Mouse (Mus musculus) E14TG2a.4 (cell line): ENCODE results near the gene Efemp1.

Source experiments
- H3K27me3 ChIP-seq: 2 replicates; pipeline ENCODE4 v1.6.1; 2014; ENCODE audit warnings: low read length, control low read depth; ENCODE audit not compliant: insufficient read depth
- H3K36me3 ChIP-seq: 2 replicates; pipeline ENCODE4 v1.6.1; 2014; ENCODE audit warnings: low read length, control low read depth; ENCODE audit not compliant: insufficient read depth
- H3K4me1 ChIP-seq: replicated peaks from 2 replicates; pipeline ENCODE4 v1.6.1; 2014; ENCODE audit warnings: low read depth, low read length, control low read depth
- H3K4me3 ChIP-seq: replicated peaks from 2 replicates; pipeline ENCODE4 v1.5.1; 2014; ENCODE audit warnings: mild to moderate bottlenecking, low read length
- H3K9me3 ChIP-seq: 2 replicates; pipeline ENCODE4 v1.6.1; 2014; ENCODE audit warnings: low read length, control low read depth
- CTCF ChIP-seq: conservative IDR thresholded peaks from 2 replicates; pipeline ENCODE4 v1.5.1; 2014; ENCODE audit warnings: low read length
- NANOG ChIP-seq: IDR thresholded peaks from 2 replicates; pipeline ENCODE4 v1.6.1; 2014; ENCODE audit warnings: borderline replicate concordance, low read length, mixed read lengths
- POU5F1 ChIP-seq: IDR thresholded peaks from 2 replicates; pipeline ENCODE4 v1.6.1; 2014; ENCODE audit warnings: low read length, borderline replicate concordance

Gene Efemp1

DNA sequence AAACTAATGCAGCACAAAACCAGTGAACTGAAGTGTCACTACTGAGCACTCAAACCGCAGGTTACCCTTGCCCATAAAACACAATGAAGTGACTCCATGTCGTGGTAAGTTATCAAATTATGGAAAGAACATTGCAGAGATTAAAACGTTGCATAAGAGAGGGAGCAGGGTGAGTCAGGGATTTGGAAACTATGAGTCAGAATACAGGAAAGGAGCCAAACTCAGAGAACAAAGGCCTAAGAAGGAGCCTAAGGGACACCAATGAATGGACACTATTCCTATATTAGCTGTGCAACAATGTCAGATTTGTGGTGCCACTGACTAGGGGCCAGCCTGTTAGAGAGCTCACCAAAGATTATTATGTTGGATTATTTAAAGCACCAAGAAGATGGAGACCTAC is 53.3 kb downstream of the Efemp1 start:
- TF ChIP-seq POU5F1 (no peak), CTCF (no peak), NANOG (no peak)
- Histone ChIP-seq H3K36me3 (no peaks in the 10 kb centered on the region), H3K9me3 (no peaks in the 10 kb centered on the region), H3K4me1 (no peaks in the 10 kb centered on the region), H3K4me3 (no peak overlapping the region), H3K27me3 (no peaks in the 10 kb centered on the region)

DNA sequence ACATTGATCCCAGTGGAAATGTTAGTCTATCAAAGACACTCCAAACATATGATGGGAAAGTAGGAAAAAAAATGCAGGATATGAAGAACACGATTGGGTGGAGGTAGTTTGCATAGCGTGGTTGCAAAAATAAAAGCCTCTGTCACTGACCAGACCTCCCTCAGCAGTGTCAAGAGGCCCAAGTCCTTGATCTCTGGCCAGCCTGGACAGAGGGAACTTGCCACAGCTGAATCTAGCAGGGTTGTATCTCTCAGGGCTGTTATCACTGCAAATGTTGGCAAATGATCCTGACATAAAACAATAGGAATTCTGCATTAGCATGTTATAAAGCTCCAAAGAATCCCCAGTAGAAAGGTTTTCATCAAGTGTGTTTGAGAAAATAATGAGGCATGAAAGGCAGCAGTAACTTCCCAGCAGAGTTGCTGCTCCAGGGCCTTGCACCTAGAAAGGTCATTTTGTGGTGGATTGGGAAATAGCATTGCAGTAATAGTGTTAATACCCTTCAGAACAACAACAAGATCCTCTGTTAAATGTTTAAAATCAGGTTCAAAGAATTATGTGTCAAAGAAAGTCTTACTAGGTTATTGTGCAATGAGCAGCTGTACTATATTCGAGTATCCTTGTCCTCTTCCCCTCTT is 56.0 kb downstream of the Efemp1 start:
- no peaks in the 10 kb centered on the region for H3K4me1 ChIP-seq
- no peak overlapping the region for H3K4me3 ChIP-seq
- H3K36me3 ChIP-seq, result no peaks in the 10 kb centered on the region
- no peaks in the 10 kb centered on the region for H3K9me3 ChIP-seq
- no peaks in the 10 kb centered on the region for H3K27me3 ChIP-seq
- no peak for TF ChIP-seq POU5F1
- no peak for TF ChIP-seq CTCF
- no peak for TF ChIP-seq NANOG

DNA sequence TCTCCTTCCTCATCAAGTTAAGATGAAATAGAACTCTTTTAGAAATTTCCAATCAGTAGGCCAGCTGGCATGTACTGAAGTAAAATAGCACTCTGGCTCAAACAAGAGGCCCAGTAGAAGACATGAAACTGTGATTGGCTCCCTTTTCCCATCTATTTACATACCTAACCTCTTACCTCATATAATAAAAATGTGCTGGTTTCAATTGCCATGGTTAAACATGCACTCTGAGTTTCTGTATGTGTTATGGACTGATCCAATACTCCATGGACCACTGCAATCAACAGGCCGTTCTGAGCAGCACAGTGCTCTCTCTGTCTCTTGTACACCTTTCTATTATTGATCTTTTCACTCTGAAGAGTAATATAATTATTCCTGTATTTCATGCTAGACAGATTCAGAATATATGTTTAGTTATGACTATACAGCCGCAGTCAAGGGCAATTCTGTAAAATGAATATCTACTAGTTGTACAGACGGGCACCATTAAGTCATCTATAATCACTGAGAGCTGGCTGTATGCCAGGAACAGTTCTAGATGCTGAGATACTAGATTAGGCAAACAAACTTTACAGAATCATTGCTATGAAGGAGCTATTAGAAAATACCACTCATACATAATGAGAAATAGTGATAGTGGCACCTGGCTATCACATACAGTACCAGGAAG is 59.6 kb downstream of the Efemp1 start:
- H3K4me3 ChIP-seq, result no peak overlapping the region
- no peaks in the 10 kb centered on the region for H3K36me3 ChIP-seq
- no peaks in the 10 kb centered on the region for H3K9me3 ChIP-seq
- TF ChIP-seq NANOG, result no peak
- no peak for TF ChIP-seq POU5F1
- TF ChIP-seq CTCF, result no peak
- H3K4me1 ChIP-seq, result no peaks in the 10 kb centered on the region
- H3K27me3 ChIP-seq, result no peaks in the 10 kb centered on the region

DNA sequence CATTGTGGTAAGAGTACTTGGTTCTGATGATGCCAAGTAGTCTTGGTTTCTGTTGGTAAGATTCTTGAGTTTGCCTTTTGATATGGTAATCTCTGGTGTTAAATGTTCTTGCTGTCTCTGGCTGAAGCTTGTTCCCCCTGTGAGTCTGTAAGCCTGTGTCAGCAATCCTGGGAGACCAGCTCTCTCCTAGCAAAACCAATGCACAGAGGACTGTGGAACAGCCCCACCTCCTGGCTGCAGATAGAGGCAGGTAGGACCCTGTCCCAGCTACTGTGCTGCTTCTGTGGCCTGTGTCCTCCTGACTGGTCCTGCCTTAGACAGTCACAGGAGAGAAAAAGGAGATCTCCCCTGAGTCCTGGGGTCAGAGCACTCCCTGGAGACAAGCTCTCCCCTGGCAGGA is 81.4 kb downstream of the Efemp1 start:
- no peak for TF ChIP-seq POU5F1
- no peak for TF ChIP-seq NANOG
- no peak for TF ChIP-seq CTCF
- Histone ChIP-seq H3K36me3 (no peaks in the 10 kb centered on the region), H3K9me3 (no peaks in the 10 kb centered on the region), H3K27me3 (no peaks in the 10 kb centered on the region), H3K4me3 (no peak overlapping the region), H3K4me1 (no peaks in the 10 kb centered on the region)

DNA sequence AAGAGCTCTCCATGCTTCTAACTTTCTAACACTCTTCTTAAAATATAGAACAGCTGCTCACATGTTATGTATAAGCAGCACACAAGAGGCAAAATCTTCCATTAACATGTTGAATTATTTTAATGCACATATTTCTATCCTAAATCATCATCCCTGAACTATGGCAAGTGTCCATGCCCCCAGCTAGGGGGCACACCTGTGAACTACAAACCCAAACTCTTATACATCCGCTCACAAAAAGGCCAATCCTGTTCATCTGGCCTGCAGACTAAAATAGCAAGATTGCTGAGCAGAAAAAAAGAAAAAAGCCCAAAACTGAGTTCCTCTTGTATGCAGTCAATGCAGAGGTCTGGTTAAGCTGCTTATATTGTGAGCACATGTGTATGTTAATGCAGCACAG is 86.6 kb downstream of the Efemp1 start:
- H3K4me1 ChIP-seq, result no peaks in the 10 kb centered on the region
- no peak for TF ChIP-seq POU5F1
- no peak for TF ChIP-seq CTCF
- TF ChIP-seq NANOG, result no peak

DNA sequence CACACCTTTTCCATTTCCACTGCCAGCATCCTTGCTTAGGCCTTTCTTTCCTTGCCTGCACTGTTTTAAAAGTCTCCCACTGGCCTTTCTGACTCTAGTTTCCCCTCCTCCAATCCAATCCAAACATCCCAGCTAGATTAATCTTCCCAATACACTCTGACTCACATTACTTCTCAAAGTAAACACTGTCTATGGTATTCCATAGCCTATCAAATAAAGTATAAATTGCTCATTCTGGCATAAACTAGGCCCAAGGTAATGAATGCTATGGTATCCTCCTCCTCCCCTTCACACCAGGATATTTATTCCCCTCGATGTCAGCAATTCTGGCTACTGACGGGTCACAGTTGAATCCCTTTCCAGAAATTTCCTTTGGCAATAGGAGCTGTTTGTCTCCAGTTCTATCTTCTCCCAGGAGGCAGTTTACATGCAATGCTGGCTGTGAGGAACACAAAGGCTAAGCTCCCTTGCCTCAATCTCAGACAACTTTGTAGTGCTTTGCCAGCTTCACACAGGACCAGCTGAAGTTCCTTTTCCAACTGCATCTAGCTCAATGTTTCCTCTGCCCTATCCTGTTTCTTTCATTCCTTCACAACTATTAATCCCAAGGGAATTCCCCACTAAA is 98.7 kb downstream of the Efemp1 start:
- H3K27me3 ChIP-seq, result no peaks in the 10 kb centered on the region
- no peaks in the 10 kb centered on the region for H3K4me1 ChIP-seq
- H3K4me3 ChIP-seq, result no peak overlapping the region
- no peaks in the 10 kb centered on the region for H3K36me3 ChIP-seq
- H3K9me3 ChIP-seq, result no peaks in the 10 kb centered on the region
- TF ChIP-seq CTCF, result no peak
- TF ChIP-seq POU5F1, result no peak
- no peak for TF ChIP-seq NANOG

More for the DNA sequence above, 86.6 kb downstream of the Efemp1 start:
- Histone ChIP-seq H3K36me3 (no peaks in the 10 kb centered on the region), H3K9me3 (no peaks in the 10 kb centered on the region), H3K27me3 (no peaks in the 10 kb centered on the region), H3K4me3 (no peak overlapping the region)

DNA sequence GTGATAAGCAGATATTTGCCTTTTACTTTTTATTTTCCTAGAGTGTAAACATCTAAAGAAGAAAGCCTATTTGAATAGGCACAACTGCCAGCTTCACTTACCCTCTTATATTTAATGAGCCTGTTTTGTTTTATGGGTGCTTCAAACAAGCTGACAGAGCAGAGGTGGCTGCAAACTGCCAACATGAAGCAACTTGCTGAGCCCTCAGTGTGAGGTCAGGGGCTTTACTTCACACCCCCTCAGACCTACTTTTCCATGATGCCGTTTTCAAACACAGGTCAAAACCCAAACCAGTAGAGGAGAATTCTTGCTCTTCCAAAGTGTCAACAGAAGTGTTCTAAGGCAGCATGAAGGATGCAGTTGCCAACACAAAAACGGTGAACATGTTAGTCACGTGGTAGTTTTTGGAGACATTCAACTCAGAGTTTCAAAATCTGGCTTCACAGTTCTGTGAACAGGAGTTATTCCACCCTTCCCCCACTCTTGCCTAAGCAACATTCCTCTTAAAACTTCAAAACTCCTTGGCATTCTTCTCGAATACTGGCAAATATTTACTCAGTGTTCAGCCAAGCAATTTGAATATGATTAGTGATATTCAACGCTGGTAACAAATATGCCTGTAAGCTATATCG is 101.8 kb downstream of the Efemp1 start:
- H3K27me3 ChIP-seq, result no peaks in the 10 kb centered on the region
- no peaks in the 10 kb centered on the region for H3K9me3 ChIP-seq
- no peaks in the 10 kb centered on the region for H3K4me1 ChIP-seq
- H3K36me3 ChIP-seq, result no peaks in the 10 kb centered on the region
- no peak overlapping the region for H3K4me3 ChIP-seq
- TF ChIP-seq CTCF (no peak), NANOG (no peak), POU5F1 (no peak)

DNA sequence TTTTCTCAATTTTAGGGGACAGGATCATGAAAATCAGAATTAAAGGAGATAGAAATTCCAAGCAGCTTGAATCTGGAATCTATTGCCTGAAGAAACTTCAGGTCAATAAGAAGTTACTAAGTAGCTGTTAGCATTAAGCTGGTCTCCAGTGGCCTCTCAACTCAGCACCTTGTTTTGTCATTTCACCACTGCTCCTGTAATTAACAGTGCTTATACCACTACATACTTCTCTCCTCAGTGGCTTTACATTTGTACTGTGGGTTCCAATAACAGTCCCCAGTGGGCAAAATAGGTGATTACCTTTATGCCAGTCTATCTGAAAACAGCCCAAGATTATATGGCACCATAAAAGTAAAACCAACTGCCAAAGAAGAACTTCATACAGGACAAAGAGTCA is 102.3 kb downstream of the Efemp1 start:
- H3K4me3 ChIP-seq, result no peak overlapping the region
- H3K36me3 ChIP-seq, result no peaks in the 10 kb centered on the region
- H3K4me1 ChIP-seq, result no peaks in the 10 kb centered on the region
- no peaks in the 10 kb centered on the region for H3K27me3 ChIP-seq
- TF ChIP-seq CTCF (no peak), POU5F1 (no peak), NANOG (no peak)
- no peaks in the 10 kb centered on the region for H3K9me3 ChIP-seq
